Mouse (Mus musculus): ENCODE data around the gene Il17c. TPM values are rescaled to one million over a fixed set of nuclear protein-coding genes. Genes with fewer than 3 reads are reported as not detected.

Gene Il17c
- polyA plus RNA-seq (2014; fragmentation: Illumina TruSeq; extraction: RNeasy Lipid Tissue Mini Kit (QIAGEN cat#74804); ENCODE audit: low read depth, low replicate concordance), result not detected

GRCm38 (mm10) chr8:122421376-122422070, at the start of gene Il17c:
Gene Il17c, plus strand, starts transcription at chr8:122422020.

GRCm38 (mm10) chr8:122376365-122377231, 45.2 kb upstream of the Il17c start, which contains the start of gene Zc3h18:
Gene Zc3h18, plus strand, starts transcription at chr8:122376609.

GRCm38 (mm10) chr8:122432443-122433268, 10.8 kb downstream of the Il17c start, which contains the start of gene Cyba:
Gene Cyba, minus strand, starts transcription at chr8:122432930.

GRCm38 (mm10) chr8:122443262-122444006, 21.6 kb downstream of the Il17c start, which contains the start of gene Mvd:
Gene Mvd, minus strand, starts transcription at chr8:122443422.

GRCm38 (mm10) chr8:122460524-122461472, 39.0 kb downstream of the Il17c start, which contains the start of gene Snai3:
Gene Snai3, minus strand, starts transcription at chr8:122460733.

Other genes starting within 250 kb of the Il17c start
- gene Zfpm1, start 139.9 kb upstream of the Il17c start, polyA plus RNA-seq (2014; fragmentation: Illumina TruSeq; extraction: RNeasy Lipid Tissue Mini Kit (QIAGEN cat#74804); ENCODE audit: low read depth, low replicate concordance), result 0.87 TPM
- gene Trhr2, start 61.3 kb upstream of the Il17c start, polyA plus RNA-seq (2014; fragmentation: Illumina TruSeq; extraction: RNeasy Lipid Tissue Mini Kit (QIAGEN cat#74804); ENCODE audit: low read depth, low replicate concordance), result not detected
- 9.1 TPM for gene Zc3h18, start 45.4 kb upstream of the Il17c start, polyA plus RNA-seq (2014; fragmentation: Illumina TruSeq; extraction: RNeasy Lipid Tissue Mini Kit (QIAGEN cat#74804); ENCODE audit: low read depth, low replicate concordance)
- gene Cyba, start 10.9 kb downstream of the Il17c start, polyA plus RNA-seq (2014; fragmentation: Illumina TruSeq; extraction: RNeasy Lipid Tissue Mini Kit (QIAGEN cat#74804); ENCODE audit: low read depth, low replicate concordance), result not detected
- gene Mvd, start 21.4 kb downstream of the Il17c start, polyA plus RNA-seq (2014; fragmentation: Illumina TruSeq; extraction: RNeasy Lipid Tissue Mini Kit (QIAGEN cat#74804); ENCODE audit: low read depth, low replicate concordance), result 0.50 TPM
- gene Snai3, start 38.7 kb downstream of the Il17c start, polyA plus RNA-seq (2014; fragmentation: Illumina TruSeq; extraction: RNeasy Lipid Tissue Mini Kit (QIAGEN cat#74804); ENCODE audit: low read depth, low replicate concordance), result not detected
- gene Rnf166, start 54.0 kb downstream of the Il17c start, polyA plus RNA-seq (2014; fragmentation: Illumina TruSeq; extraction: RNeasy Lipid Tissue Mini Kit (QIAGEN cat#74804); ENCODE audit: low read depth, low replicate concordance), result 3.4 TPM
- not detected for gene Ctu2, start 54.1 kb downstream of the Il17c start, polyA plus RNA-seq (2014; fragmentation: Illumina TruSeq; extraction: RNeasy Lipid Tissue Mini Kit (QIAGEN cat#74804); ENCODE audit: low read depth, low replicate concordance)
- 0.19 TPM for gene Piezo1, start 129.3 kb downstream of the Il17c start, polyA plus RNA-seq (2014; fragmentation: Illumina TruSeq; extraction: RNeasy Lipid Tissue Mini Kit (QIAGEN cat#74804); ENCODE audit: low read depth, low replicate concordance)
- 0.24 TPM for gene Cdt1, start 146.0 kb downstream of the Il17c start, polyA plus RNA-seq (2014; fragmentation: Illumina TruSeq; extraction: RNeasy Lipid Tissue Mini Kit (QIAGEN cat#74804); ENCODE audit: low read depth, low replicate concordance)
- 2.4 TPM for gene Aprt, start 154.9 kb downstream of the Il17c start, polyA plus RNA-seq (2014; fragmentation: Illumina TruSeq; extraction: RNeasy Lipid Tissue Mini Kit (QIAGEN cat#74804); ENCODE audit: low read depth, low replicate concordance)
- 0.48 TPM for gene Galns, start 189.4 kb downstream of the Il17c start, polyA plus RNA-seq (2014; fragmentation: Illumina TruSeq; extraction: RNeasy Lipid Tissue Mini Kit (QIAGEN cat#74804); ENCODE audit: low read depth, low replicate concordance)
- gene Trappc2l, start 189.6 kb downstream of the Il17c start, polyA plus RNA-seq (2014; fragmentation: Illumina TruSeq; extraction: RNeasy Lipid Tissue Mini Kit (QIAGEN cat#74804); ENCODE audit: low read depth, low replicate concordance), result 3.3 TPM
- not detected for gene Pabpn1l, start 200.7 kb downstream of the Il17c start, polyA plus RNA-seq (2014; fragmentation: Illumina TruSeq; extraction: RNeasy Lipid Tissue Mini Kit (QIAGEN cat#74804); ENCODE audit: low read depth, low replicate concordance)